Mouse (Mus musculus): Measurements from ENCODE around the gene Cry1. TPM values are rescaled to one million over a fixed set of nuclear protein-coding genes. Genes with fewer than 3 reads are reported as not detected.
A peak's percentile ranks its signal among the peaks of the same experiment; 100 is the strongest.

Cry1 gene
- total RNA-seq (2021), result 6.9 and 11.8 TPM in 2 replicates
- long read RNA-seq, transcript Cry1-201 (13 exons, 3,026 nt), result major isoform, 48 of 51 reads
- long read RNA-seq, partial matches to known transcripts, result 0 of 51 reads
- long read RNA-seq, other reads (novel, unspliced or antisense), result 3 of 51 reads

DNA sequence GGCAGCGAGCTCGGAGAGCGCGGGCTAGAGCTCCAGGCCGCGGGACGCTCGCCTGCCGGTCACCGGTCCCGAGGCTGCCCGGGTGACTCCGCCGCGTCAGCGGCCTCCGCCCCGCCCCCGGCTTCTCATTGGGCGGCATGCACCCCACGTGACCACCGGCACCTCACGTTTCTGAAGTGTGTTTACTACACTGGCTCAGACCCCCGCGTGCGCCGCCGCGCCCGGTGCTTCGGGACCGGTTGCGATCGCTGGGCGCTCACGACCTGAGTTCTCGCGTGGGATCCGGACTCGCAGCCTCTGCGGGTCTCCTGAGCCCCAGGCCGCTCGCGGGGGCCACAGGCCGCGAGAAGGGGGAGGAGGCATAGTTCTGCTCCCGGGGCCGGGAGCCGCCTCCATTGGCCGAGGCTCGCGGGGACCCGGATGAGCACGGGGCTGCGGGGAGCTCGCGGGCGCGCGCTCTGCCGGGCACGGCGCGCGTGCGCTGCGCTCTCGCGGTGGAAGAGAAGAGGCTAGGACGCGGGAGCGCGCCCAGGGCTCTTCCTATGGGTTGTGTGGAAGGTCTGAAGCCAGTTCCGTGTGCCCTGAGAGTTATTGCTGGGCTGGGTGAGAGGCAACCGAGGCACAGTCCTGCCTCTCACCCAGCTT is at the start of gene Cry1:
Gene Cry1 (minus strand): TSS at position 101 of the 645 bp plus-strand sequence.
- DNase-seq, result peak; percentile 97

DNA sequence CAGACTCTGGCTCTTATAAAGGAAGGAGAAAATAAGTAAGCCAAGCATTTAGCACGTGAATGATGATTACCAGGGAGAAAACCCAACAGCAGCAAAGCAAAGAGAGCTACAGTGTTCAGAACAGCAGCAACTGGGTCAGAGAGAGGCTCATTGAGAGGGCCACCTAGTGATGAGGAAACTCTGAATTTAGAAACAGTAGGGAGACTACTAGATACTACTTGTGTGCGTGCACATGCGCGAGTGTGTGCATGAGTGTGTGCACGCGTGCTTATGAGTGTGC is 36.8 kb upstream of the Cry1 start:
- no peak for DNase-seq

DNA sequence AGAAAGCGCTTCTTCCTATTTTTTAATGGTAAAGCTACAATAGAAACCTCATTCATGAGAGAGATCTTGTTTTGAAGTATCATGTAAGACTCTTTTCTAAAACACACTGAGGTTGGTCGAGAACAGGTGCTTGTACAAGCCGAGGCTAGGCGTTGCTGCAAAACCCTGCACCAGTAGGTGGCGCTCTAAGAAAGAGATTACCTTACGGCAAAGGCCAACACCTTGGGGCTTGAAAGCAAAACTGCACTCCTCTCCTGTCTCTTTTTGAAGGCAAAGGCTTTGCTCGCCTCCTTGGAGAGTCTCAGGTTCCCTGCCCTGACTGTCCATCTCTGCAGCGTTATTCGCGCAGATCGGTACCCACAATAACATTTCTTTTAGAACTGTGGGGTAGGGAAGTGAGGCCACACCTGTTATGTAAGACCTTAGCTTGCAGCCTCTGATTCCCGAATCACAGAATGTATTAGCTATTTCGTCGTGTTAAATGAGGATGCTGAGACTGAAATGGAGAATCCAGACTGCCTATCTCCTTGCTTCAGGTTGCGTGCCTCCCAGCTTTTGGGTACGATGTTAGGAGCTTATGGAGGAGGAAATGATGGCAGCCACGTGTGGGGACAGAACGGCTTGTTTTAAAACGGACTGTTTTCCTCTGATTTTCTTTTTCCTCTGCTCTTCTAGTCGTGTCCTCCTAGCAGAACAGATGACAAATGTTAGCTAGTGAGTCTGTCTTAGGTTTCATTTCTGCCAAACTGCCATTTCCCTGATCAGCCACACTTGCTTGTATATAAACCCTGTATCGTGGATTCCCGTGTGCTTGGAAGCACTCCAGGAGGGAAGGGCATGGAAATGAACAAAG is 36.3 kb upstream of the Cry1 start:
- DNase-seq, result peak; percentile 87

DNA sequence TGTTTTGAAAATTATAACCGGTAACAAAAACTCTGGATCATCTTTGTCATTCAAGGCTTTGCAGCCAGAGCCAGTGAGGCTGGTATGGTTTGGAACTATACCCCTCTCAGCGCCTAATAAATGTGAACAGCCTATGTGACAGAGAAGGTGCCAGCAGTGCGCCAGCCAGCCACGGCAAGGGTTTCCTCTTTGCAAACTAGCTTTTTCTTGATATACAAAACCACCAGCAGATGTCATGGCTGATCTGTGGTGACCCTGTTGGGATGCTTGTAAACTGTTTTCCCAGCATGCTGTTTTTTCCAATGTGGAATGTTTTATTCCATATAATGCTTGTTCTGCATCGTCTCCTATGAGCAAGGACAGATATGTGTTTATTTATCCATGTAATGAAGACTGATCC is 30.0 kb upstream of the Cry1 start:
- no peak for DNase-seq

DNA sequence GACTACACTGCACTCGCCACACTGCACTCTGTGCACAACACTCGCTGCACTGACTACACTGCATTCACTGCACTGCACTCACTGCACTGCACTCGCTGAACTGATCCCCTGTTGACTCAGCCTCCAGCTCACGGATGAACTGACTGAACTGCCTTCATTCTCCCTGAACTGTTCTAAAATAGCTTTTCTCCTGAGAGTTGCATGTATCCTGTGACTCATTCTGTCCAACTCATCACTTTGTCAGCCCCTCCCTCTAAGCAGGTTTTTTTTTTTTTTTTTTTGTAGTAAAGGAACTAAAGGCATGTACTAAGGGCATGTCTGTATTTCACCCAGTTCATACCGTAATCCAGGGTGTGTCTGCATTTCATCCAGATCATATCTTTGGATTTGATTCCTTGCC is 26.8 kb upstream of the Cry1 start:
- no peak for DNase-seq

DNA sequence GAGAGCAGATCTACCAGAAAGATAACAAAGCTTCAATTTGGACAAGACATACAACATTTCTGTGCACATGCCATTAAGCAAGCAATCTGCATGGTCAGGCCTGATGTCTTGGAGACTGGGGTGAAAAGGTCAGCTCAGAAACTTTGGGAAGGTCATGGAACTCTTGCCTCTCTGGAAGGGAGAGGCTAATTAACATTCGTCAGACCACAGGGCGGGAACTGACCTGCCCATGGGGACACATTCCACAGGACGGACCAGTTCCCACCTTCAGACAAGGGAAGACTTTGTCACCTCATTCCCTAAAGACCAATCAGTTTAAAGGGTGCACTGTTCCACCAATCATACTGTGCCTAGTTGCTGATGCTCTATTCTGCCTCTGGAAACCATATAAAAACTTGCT is 25.3 kb upstream of the Cry1 start:
- no peak for DNase-seq

DNA sequence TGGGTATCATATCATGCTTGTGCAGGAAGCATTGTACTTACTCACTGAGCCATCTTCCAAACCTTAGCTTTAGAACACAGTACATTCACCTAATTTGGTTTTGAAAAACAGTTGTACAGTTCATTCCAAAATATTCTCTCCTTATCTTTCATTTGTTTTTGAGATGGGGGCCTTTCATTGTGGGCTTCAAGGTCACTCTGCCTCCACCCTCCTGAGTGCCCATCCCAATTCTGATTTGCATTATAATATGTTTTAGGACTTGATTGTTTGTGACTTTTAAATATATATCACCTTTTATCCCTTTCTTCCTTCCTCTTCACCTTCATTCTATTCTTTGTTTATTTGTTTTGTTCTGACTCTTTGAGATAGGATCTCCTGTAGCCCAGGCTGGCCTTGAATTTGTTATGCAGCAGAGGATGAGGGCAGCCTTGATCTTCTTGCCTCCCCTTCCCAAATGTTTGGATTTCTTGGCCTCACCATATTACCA is 24.3 kb upstream of the Cry1 start:
- no peak for DNase-seq

DNA sequence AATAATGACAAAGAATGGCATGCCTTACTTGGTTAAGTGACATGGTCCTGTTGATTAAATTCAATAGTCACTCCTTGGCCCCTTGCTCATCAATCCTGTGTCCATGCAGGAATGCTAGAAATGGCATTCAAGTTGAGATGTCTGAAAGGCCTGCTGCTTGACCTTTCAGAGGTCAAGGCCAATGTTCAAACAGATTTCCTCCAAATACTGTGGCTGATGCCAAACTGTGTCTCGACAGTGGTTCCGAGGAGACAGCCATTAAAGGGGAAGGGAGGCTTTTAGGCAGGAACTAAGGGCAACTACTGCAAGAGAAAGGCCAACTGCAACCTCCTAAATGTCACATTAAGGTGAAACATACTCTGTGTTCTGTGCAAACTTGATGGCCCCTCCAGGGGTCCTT is 20.5 kb upstream of the Cry1 start:
- DNase-seq, result no peak

DNA sequence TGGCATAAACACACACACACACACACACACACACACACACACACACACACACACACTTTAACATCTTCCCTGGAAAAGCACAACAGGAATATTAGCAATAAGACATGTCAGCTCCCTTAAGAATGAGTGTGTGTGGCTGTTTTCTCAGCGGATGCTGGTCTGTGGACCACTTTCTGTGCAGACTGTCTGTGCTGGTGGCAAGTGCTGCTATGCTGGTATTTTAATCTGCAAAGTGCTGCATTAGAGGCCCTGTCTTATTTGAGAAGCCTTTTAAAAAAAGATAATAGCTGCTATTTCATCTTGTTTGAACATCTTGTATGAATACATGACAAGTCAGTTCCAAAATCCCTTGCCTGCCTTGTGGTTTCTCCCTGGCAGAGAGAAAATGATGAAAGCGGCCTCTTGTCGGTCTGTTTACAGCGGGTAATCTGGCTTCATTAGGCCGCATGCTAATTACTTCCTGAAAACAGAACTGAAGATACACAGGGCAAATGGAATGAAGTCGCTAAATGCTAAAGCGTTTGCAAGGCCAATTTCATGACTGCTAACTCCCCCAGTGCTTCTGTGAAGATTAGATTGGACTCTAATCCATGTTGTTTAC is 19.5 kb upstream of the Cry1 start:
- no peak for DNase-seq

DNA sequence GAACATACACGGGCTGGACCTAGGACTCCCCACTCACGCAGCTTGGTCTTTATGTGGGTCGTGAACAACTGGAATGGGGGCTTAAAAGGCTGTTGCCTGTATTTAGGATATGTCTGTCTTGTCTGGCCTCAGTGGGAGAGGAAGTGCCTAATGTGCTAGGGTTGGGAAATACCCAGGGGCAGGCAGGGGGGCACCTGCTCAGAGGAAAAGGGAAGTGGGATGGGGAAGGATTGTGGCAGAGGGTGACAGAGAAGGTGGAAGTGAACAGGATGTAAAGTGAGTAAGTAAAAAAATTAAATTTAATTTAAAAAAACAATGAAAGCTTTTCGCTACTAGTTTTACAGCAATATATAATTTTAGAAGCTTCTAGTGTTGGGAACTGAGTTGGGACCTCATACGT is 9.7 kb upstream of the Cry1 start:
- no peak for DNase-seq

DNA sequence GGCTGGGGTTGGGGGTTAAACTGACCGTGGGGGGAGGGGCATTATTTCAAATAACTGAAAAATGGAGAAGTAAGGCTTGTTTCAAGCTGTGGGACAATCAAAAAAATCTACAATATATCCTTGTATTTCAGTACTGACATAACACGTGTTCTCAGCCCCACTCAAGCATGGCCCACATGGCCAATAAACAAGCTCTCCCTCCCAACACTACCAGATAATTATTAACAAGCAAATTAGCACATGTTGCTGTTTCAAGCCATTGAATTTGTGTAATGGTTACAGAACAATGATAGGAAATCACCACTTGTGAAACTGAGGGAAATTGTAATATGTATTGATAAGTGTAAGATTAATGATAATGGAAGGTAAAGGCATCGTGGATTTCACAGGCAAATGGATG is 8.5 kb upstream of the Cry1 start:
- DNase-seq, result no peak

DNA sequence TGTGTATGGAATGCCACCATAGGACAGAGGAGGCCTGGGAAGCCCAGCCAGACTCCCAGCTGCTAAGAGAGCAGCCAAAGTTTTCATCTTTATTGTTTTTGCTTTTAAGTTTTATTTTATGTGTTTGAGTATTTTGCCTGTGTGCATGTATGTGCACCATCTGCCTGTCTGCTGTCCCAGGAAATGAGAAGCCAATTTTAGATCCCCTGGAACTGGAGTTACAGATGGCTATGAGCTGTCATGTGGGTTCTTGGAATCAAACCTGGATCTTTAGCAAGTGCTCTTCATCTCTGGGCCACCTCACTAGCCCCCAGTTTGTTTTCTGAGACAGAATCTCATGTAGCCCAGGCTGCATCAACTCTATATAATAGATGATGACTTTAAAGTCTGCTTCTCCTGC is 5.8 kb upstream of the Cry1 start:
- no peak for DNase-seq

DNA sequence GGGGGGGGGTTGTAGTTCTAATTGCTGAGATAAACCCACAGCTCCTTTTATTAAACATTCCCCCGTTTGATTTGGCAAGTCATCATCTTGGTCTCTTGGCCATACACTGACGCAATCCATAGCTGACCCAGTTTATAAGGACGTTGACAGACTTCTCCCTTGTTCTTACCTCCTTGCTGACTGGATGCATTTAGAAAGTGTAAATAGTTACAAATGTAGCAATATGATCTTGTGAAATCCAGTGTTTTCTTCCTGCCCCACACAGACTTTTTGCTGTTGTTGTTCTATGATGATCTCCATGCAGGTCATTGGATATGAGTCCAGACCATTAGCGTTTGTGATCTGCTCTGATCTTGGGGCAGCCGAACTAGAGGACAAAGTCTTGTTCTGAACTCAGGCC is 5.1 kb upstream of the Cry1 start:
- DNase-seq, result no peak

DNA sequence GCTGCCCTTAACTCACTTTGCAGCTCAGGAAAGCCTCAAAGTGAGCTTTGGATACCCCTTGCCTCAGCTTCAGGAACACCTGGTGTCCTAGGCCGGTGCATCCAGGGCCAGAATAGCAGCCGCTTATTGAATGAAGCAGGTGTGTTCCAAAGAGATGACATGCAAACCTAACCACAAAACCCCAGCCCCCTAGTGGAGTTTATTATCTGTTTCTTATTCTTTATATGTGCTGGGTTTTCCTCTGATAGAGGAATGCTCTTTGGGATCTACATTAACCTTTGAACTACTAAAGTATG is 1.6 kb upstream of the Cry1 start:
- no peak for DNase-seq

DNA sequence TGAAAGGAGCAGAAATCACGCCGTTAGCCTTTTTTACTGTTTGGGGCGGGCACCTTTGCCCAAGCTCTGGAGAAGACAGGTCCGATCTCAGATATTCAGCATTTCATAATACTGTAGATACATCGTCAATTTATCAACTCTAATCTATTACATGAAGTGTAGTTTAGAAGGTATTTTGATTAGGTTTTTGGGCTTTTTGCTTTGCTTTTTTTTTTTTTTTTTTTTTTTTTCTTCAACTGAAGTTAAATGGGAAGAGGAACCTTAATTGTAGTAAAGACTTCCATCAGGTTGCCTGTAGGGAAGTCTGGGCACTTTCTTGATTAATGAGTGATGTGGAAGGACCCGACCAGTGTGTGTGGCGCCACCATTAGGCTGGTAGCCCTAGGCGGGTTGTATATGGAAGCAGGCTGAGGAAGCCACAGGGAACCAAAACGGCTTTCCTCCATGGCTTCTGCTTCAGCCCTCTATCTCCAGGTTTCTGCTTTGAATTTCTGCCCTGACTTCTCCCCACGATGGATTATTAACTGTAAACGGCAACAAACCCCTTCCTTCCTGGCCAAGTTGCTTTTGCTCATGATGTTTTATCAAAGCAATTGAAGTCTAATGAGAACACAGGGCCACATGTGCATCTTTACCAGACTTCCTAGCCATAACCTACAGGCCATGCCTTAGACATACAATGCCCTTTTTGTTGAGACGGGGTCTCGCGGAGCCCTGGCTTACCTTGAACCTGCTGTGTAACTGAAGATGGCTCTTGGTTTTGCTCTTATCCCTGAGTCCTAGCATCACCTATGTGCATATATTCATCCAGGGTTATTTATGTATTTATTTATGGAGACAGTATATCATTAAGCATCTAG is 1.0 kb upstream of the Cry1 start:
- DNase-seq, result no peak

DNA sequence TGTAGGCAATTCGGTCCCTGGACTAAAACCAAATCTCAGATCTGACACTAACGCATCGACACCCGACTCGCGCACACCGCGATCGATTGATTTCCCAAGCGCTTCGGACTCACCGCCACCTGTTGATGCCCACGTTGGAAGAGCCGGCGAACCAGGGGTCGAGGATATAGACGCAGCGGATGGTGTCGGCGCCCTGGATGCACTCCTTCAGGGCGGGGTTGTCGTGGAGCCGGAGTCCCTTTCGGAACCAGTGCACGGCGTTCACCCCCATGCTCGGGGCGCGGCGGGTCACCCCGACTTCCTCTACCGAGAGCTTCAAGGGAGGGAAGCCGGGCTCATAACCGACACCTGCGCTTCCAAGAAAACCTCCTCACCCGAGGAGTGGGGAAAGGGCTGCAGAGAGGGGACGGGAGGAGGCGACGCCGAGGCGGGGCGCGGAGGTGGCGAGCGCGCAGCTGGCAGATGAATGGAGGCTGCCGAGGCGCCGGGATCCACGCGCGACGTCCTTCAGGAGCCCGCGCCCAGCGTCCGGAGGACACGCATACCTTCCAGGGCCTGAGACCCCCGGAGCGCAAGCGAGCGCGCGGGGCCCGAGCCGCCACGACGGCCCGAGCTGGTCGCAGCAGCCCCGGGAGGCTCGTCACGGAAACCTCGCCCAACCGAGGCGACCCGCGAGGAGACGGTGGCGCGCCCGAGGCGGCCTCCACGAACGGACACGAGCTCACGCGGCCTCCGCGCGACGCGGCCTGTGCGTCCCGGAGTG is 482 bp downstream of the Cry1 start:
- peak; percentile 36 for DNase-seq

DNA sequence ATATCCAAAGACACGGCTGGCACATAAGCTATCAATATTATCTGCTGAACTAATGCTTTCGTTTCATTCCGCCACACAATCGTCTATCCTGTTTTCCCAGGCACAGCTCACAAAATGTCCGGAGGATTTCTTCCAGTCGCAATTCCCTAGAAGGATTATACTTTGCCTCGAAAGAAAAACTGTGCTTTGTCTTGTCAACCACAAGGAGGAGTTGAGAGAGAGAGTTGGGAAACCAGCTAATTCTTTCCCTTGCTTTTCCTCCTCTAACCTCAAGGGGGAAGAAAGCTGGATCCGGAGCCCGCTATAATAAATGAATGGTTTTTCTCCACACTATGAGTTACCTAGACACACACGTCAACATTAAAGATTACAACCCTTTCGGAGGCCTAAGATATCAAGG is 1.2 kb downstream of the Cry1 start:
- no peak for DNase-seq

DNA sequence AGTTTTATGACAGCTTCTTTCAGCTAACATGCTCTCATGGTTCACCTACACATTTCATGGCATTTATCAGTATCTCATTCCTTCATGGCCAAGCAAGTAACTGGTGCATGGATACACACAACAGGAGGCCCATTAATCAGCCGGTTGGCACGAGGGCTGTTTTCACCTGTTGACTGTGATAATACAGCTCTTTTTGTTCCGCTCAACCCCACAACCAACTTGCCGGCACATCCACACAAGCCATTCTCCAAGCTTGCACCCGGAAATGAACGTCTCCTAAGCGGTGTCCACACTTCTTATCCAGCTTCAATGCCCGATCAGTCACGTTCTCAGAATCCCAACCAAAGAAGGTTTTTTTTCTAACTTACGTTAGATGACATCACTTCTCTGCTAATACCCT is 2.1 kb downstream of the Cry1 start:
- DNase-seq, result no peak

DNA sequence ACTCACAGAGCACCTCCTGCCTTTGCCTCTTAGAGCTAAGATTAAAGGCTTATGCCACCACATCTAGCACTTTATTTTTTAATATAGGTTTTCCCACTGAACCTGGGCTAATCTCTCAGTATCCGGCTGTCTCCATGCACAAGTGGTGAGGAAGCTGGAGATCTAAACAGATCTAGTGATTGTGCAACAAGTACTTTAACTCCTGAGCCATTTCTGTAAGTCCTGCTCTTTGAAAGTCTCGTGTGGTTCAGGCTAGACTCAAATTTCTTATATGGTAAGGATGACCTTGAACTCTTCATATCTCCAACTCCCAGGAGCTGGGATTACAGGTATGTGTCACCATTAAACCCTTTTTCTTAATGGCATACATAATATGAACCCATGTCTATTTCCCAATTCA is 8.2 kb downstream of the Cry1 start:
- no peak for DNase-seq

DNA sequence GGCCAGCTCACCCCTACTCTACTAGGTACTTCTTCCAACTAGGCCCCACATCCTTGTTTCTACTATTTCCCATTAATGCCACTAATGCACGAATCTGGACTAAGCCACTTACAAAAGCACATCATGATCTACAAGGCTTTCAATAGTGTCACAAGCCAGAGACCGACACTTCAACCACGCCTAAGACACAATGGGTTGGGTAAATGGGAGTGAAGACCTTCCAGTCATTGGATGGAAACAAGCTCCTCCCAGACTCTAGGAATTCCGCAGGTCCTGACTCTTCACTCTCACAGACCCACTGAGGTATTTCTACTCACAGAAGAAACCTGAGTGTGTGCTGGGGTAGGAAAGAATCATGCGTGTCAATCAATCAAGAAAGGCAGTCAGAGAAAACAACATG is 19.6 kb downstream of the Cry1 start:
- no peak for DNase-seq

DNA sequence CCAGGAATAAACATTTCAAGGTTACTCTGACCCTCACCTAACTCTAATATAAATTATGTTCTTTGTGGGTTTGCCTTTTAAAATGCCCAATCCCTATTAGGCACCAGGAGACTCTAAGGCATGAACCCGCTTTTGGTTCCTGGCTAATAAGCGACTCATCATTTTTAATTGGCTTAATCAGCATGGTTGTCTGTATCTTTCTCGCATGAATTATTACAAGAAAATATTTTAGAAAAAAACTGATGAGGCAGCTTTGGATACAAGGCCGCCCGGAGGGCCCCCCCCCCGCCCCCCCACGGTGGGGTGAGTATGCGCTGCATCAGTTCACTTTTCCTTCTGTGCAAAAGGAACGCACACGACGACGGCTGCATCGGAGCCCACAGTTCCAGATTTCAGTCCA is 20.1 kb downstream of the Cry1 start:
- no peak for DNase-seq

DNA sequence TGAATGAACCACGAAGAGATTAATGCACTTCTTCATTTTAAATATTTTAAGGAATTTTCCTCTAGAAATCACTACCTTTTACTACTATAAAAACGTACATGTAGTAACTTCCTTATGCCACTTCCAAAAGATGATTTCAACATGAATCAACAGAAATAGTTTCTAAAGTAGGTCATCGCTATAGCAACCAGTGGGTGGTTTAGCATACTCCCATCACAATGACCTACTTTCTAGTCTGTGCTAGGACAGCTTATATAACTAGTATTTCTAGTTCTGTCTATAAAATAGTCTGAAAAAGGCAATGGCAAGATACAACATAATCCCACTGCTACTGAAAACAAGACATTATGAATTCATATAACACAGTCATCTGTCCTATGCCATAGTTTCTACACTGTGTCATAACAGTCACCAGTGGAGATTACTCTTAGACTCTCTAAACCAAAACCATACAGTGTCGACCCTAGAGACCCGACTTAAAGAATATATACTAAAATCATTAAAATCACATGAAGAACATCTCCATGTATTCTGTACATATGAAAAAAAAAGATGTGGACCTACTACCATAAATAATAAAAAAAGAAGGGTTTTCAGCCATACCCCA is 23.0 kb downstream of the Cry1 start:
- no peak for DNase-seq
